ENCODE assay signal across 29 mouse cellular contexts in genomic region chr3:79381398-79381797, GRCm38 (mm10). TPM values are rescaled to one million over a fixed set of nuclear protein-coding genes. Genes with fewer than 3 reads are reported as not detected.
DNase-seq lines count a peak whose midpoint lies in the region; ATAC-seq and TF ChIP-seq lines count a peak whose summit lies in the region.
"Had no signal": no experiment of that assay in that cellular context is flagged by ENCODE, and none has a peak within 500 bp of the region (broad histone marks: within the 10 kb centered on the region; RNA-seq: fewer than 3 reads in every experiment).

No protein-coding gene starts in this region.

- 29% methylated on average over 4 of the region's 4 CpGs for WGBS in liver, postnatal 0 days (ENCODE audit: insufficient replicate concordance)
- 42% methylated on average over 4 of the region's 4 CpGs for WGBS in liver, embryonic 12.5 days (ENCODE audit: insufficient replicate concordance)

- peak overlapping the region; percentile 87; the same call in 1 of the 2 replicates for H3K27ac ChIP-seq in liver, postnatal 0 days (ENCODE audit: low read depth)
- H3K27ac ChIP-seq in liver, embryonic 12.5 days = no peak overlapping the region
- H3K27ac ChIP-seq: forebrain, embryonic 10.5 days; forebrain, embryonic 13.5 days; heart, adult 2 months; hindbrain, embryonic 12.5 days; hindbrain, embryonic 15.5 days had no signal

- H3K9me3 ChIP-seq in liver, postnatal 0 days (ENCODE audit: low read length) = no peaks in the 10 kb centered on the region
- no peaks in the 10 kb centered on the region for H3K9me3 ChIP-seq in liver, embryonic 12.5 days (replicated peaks)
- H3K9me3 ChIP-seq: forebrain, embryonic 10.5 days; forebrain, embryonic 13.5 days; G1E; hindbrain, embryonic 12.5 days; hindbrain, embryonic 15.5 days had no signal

- no peaks in the 10 kb centered on the region for H3K36me3 ChIP-seq in liver, postnatal 0 days (replicated peaks; ENCODE audit: insufficient read depth, low read length)
- no peaks in the 10 kb centered on the region for H3K36me3 ChIP-seq in liver, embryonic 12.5 days
- H3K36me3 ChIP-seq: forebrain, embryonic 10.5 days; G1E; hindbrain, embryonic 12.5 days; hindbrain, embryonic 15.5 days had no signal

- no peak for TF ChIP-seq EP300 in liver, postnatal 0 days (IDR thresholded peaks at IDR 0.05; ENCODE audit: low read depth)

- H3K4me2 ChIP-seq in liver, postnatal 0 days (ENCODE audit: low read depth, low read length) = no peak overlapping the region
- H3K4me2 ChIP-seq in liver, embryonic 12.5 days = no peak overlapping the region
- H3K4me2 ChIP-seq: forebrain, embryonic 13.5 days; heart, embryonic 11.5 days; hindbrain, embryonic 12.5 days; hindbrain, embryonic 15.5 days had no signal

- peak; percentile 37 for DNase-seq in heart, adult 11 months
- no peak for DNase-seq in heart, adult 9 months (ENCODE audit: low spot score in 2 of 2)
- peak; percentile 37 for DNase-seq in kidney, adult 9 months
- no peak for DNase-seq in kidney, adult 18-20 months
- no peak for DNase-seq in liver, postnatal 0 days
- DNase-seq in right cerebral cortex, adult 18-20 months = no peak
- DNase-seq: adrenal gland, postnatal 10 days; adrenal gland, postnatal 36 days; B cell, adult 2 months; cerebellum, adult 18-20 months; cerebellum, adult 9-10 months; cerebellum, postnatal 14 days; gastrocnemius, postnatal 25 days; heart, adult 2 months had no signal

- H3K27me3 ChIP-seq in liver, postnatal 0 days (ENCODE audit: insufficient read depth, low read length) = no peaks in the 10 kb centered on the region
- H3K27me3 ChIP-seq in liver, embryonic 12.5 days (replicated peaks) = no peaks in the 10 kb centered on the region
- H3K27me3 ChIP-seq: CH12.LX; forebrain, embryonic 13.5 days; hindbrain, embryonic 12.5 days; hindbrain, embryonic 15.5 days had no signal

- no peak overlapping the region for H3K9ac ChIP-seq in liver, postnatal 0 days (replicated peaks)
- no peak overlapping the region for H3K9ac ChIP-seq in liver, embryonic 12.5 days
- H3K9ac ChIP-seq: forebrain, embryonic 13.5 days; hindbrain, embryonic 12.5 days; hindbrain, embryonic 15.5 days had no signal

- no peak for TF ChIP-seq CTCF in liver, postnatal 0 days (IDR thresholded peaks at IDR 0.05; ENCODE audit: low read depth)

- no peak overlapping the region for H3K4me3 ChIP-seq in liver, postnatal 0 days (ENCODE audit: low read depth, low read length)
- H3K4me3 ChIP-seq in liver, embryonic 12.5 days = no peak overlapping the region
- H3K4me3 ChIP-seq: forebrain, embryonic 10.5 days; forebrain, embryonic 13.5 days; heart, adult 2 months; hindbrain, embryonic 12.5 days; hindbrain, embryonic 15.5 days had no signal

- ATAC-seq in liver, postnatal 0 days = no peak
- no peak for ATAC-seq in liver, embryonic 12.5 days
- ATAC-seq: forebrain, embryonic 13.5 days; forebrain, embryonic 16.5 days; Patski had no signal

- peaks cover 4% of the 10 kb centered on the region; the same call in 1 of the 2 replicates for H3K4me1 ChIP-seq in liver, postnatal 0 days (ENCODE audit: insufficient read depth)
- no peaks in the 10 kb centered on the region for H3K4me1 ChIP-seq in liver, embryonic 12.5 days
- H3K4me1 ChIP-seq: hindbrain, embryonic 12.5 days; hindbrain, embryonic 15.5 days had no signal

RNA-seq across cellular contexts. Expression of gene Gm17359, which starts 44.9 kb away (rescaled TPM):
- polyA plus RNA-seq in liver, postnatal 0 days (2015; fragmentation: Nextera tagmentation; extraction: Ambion mirVana) = 0.09 TPM in 2 replicates
- not detected in 2 replicates for polyA plus RNA-seq in liver, embryonic 12.5 days (2016; fragmentation: Nextera tagmentation; extraction: Ambion mirVana)
- polyA plus RNA-seq: embryonic facial prominence, embryonic 11.5 days; embryonic facial prominence, embryonic 14.5 days; forebrain, embryonic 10.5 days; forebrain, embryonic 13.5 days; forebrain, embryonic 16.5 days; frontal cortex, adult 2 months; G1E; heart, embryonic 11.5 days; heart, embryonic 14.5 days; heart, postnatal 0 days; hindbrain, embryonic 15.5 days; Patski had no signal

Comparison
In these comparisons a context has a peak if more than half of its experiments do, and no peak if none do; other contexts are left out.
1. DNase-seq: peak in heart, adult 11 months (single experiment) and kidney, adult 9 months (single experiment); none in heart, adult 9 months (0 of 2), kidney, adult 18-20 months (single experiment), liver, postnatal 0 days (single experiment) and right cerebral cortex, adult 18-20 months (single experiment).